Mouse (Mus musculus) cerebral cortex, adult 2 months (tissue): ENCODE results near the gene Cd79a.

ENCODE experiments used
- WGBS: fragments of 180-500 bp; shearing (Covaris S2); methylation state at CpG from one replicate; pipeline ENCODE4 v1.1.7; 2018; 5-methylcytosine and 5-hydroxymethylcytosine counted together

Gene Cd79a

DNA sequence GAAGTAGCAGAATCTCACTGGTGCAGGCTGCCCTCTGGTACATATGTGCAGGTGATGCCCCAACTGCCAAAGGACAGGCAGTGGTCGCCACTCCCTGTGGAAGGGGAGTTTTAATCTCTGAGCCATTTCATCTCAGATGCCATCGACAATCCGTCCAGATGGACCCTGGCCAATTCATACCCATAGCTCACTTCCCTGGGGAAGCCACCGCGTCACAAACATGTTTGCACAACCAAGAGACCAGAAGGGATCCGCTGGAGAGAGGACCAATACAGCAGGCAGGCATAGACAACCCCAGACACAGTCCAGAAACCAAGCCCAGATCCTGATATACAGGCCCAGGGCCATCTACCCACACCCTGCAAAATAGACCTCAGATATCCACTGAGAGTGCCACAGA, 33.3 kb downstream of the Cd79a start:
- 51% methylated on average over 6 of the region's 6 CpGs for WGBS

DNA sequence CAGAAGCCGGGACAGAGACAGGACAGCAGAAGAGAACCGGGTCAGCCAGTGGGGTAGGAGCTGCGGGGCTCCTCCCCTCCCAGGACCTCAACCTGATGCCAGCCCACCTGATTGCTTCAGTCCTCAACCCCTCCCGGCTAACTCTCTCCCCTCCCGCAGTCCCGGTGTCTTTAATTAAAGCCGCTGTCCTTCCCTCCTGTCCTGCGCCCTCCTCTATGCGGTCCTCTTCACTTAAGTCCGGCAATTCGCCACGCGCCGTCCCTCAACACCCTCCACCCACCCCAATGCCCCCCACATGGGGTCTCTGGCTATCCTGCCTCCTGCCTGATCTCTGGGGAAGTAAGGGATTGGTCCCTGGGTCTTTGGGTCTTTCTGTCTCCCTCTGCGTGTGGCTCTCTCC, 34.5 kb downstream of the Cd79a start:
- 5% methylated on average over 14 of the region's 15 CpGs for WGBS

DNA sequence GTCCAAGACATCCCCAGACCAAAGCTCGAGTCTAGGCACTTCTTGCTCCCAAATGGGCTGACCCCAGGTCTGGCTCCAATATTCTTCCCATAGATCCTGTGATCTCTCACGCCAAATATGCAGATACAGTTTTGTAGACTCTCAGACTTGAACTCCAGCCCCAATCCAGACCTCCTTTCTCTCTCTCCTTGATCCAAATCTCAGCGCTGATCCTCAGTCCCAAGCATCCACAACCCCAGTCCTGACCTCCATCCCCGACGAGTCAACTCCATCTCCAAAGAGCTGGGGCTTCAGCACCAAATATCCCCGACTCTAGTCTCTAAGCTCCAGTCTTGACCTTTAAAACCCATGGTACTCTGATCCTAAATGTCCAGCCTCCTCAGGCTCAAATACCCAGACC, 46.5 kb downstream of the Cd79a start:
- 23% methylated on average over 6 of the region's 6 CpGs for WGBS

DNA sequence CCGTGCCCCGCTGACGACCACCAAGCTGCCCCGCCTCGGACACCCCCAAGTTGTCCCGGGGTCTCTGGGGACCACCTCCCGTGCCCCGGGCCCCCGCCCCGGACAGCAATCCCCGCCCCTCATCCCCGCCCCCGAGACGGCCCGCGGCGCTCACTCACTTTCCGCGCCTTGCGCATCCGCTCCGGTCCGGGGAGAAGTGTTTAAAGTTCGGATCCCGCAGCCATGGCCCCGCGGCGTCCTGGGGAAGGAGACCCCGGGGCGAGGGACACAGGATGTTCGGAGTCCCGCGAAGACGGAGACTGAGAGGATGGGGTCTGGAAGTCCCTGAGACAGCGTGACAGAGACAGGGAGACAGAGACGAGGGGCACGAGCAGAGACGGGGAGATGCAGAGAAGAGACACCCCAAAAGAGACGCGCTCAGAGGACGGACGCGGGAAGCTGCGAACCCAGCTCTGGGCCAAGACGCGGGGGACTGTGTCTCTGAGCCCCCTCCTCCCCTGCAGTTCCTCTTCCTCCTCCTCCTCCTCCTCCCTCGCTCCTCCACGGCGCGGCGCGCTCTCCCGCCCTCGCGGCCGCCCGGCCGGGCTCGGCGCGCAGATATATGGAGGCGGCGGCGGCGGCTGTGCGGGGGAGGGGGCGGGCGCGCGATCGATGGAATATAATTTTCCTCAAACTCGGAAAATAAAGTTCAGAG, 47.2 kb downstream of the Cd79a start, which contains the start of gene Gm4881:
Gene Gm4881, minus strand, starts transcription at position 238 of the 694 bp plus-strand sequence.
- 1% methylated on average over 66 of the region's 72 CpGs for WGBS

DNA sequence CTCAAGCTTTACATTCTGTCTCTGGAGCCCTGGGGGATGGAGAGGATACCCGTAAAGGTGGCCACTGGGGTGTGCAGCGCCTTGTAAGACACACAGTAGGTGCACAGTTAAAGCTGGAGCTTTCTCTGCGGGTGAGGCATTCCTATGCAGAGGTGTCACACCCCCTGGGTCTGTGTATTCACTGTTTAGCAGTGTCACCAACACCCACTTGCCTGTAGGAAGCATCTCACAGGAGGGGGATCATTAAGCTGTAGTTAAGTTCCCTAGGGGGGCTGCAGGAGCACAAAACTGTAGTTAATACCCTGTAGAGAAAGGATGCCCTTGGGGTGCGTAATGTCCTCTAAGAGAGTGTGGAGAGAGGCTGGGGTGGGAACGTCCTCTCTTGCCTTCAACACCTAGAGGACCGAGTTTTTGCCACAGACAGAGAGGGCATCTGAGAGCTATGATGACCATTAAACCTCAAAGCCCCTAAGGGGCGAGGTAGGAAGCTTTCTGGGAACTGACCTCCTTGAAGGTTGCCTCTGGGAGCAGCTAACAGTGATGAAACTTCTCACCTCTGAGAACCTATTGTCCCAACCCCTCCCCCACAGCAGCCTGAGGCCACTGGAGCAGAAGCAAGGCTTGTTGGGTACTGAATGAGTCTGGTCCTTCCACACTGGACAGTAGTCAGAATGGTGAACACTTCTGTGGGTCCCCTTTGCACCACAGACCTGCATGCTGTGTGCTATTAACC, 50.3 kb downstream of the Cd79a start:
- WGBS, result 36% methylated on average over 7 of the region's 7 CpGs

DNA sequence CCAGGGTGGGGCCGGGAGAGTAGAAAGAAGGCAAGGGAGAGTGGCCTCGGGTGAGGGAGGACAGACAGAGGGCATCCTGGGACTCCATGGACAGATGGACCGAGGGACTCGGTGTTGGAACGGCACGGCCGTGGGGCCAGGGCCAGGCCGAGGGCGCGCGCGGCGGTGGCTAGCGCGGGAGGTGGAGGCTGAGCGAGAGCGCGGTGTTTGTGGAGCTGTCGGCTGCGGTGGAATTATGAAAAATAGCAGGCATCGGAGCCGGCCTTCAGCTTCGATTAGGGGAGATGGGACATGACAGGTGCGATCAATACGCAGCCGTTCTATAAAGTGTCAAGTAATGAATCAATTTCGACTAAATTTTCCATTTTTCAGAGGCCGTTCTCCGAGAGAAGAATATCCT, 51.6 kb downstream of the Cd79a start:
- WGBS, result 4% methylated on average over 29 of the region's 29 CpGs

DNA sequence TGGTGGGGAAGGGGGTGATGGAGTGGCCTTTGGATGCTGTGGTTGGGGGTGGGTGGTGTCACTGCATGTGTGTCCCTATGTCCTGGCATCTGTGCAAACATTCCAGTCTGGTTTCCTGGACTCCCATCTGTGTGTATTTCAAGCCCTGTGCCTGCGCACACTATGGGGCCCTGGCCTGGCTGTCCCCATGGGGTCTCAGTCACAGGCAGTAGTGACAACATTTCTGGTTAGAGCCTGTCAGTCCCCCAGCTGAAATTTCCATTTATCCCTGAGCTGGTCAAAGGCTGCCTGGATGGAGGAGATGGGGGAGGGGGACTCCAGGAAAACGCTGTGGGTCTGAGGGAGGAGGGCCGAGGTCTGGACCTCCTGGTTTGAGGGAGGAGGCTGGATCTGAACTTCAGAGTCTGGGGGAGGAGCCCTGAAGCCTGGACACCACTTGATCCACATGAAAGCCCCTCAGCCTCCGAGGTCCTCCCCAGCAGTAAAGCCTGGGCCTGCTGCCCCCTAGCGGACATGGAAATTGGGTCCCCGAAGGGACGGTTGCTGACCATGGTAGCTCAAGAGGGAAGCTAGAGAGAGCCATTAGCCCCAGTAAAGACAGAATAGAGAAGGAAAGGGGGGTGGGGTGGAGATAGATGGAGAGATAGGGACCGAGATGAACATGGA, 52.9 kb downstream of the Cd79a start:
- 4% methylated on average over 8 of the region's 8 CpGs for WGBS
